Comparison of ENCODE assay signal across 24 mouse cellular contexts in genomic region chr3:101481951-101482350, GRCm38 (mm10).
A peak's percentile ranks its signal among the peaks of the same experiment; 100 is the strongest.
DNase-seq lines count a peak whose midpoint lies in the region; ATAC-seq lines count a peak whose summit lies in the region.
"Had no signal": no experiment of that assay in that cellular context is flagged by ENCODE, and none has a peak within 500 bp of the region (broad histone marks: within the 10 kb centered on the region; RNA-seq: fewer than 3 reads in every experiment).

No protein-coding gene starts in this region.

- no peak overlapping the region for H3K9ac ChIP-seq in lung, embryonic 16.5 days (ENCODE audit: low read length)
- H3K9ac ChIP-seq: embryonic facial prominence, embryonic 12.5 days; embryonic facial prominence, embryonic 15.5 days; forebrain, embryonic 15.5 days; heart, embryonic 13.5 days; hindbrain, embryonic 12.5 days; hindbrain, embryonic 15.5 days had no signal

- ATAC-seq in lung, embryonic 16.5 days (ENCODE audit: low read depth): peak; percentile 44
- ATAC-seq in erythroid progenitor cell, adult 5-6 weeks (replicated peaks; ENCODE audit: low FRiP score, poor library complexity, severe bottlenecking): 0 out of 2 replicates have a peak, but pooled peaks have one; percentile 30
- no peak for ATAC-seq in cerebellum, adult (ENCODE audit: insufficient number of reproducible peaks, low FRiP score, low TSS enrichment)
- ATAC-seq: forebrain, embryonic 15.5 days; Patski had no signal

- 0 out of 2 replicates have a peak, but pooled peaks cover 5% of the 10 kb centered on the region for H3K4me1 ChIP-seq in heart, embryonic 10.5 days
- no peaks in the 10 kb centered on the region; the same call in none of the 2 replicates for H3K4me1 ChIP-seq in lung, embryonic 16.5 days (replicated peaks; ENCODE audit: control insufficient read depth, insufficient read depth, low read length)
- H3K4me1 ChIP-seq: embryonic facial prominence, embryonic 12.5 days; embryonic facial prominence, embryonic 15.5 days; forebrain, embryonic 15.5 days; hindbrain, embryonic 12.5 days had no signal

- no peak overlapping the region for H3K4me2 ChIP-seq in lung, embryonic 16.5 days (ENCODE audit: low read depth, low read length)
- H3K4me2 ChIP-seq: embryonic facial prominence, embryonic 12.5 days; embryonic facial prominence, embryonic 15.5 days; forebrain, embryonic 15.5 days; heart, embryonic 13.5 days; hindbrain, embryonic 12.5 days; hindbrain, embryonic 15.5 days had no signal

- no peaks in the 10 kb centered on the region for H3K9me3 ChIP-seq in heart, embryonic 10.5 days
- H3K9me3 ChIP-seq in lung, embryonic 16.5 days (ENCODE audit: control insufficient read depth, low read length): no peaks in the 10 kb centered on the region
- H3K9me3 ChIP-seq: embryonic facial prominence, embryonic 12.5 days; embryonic facial prominence, embryonic 15.5 days; forebrain, embryonic 15.5 days; heart, embryonic 13.5 days; hindbrain, embryonic 12.5 days; hindbrain, embryonic 15.5 days had no signal

- intact Hi-C loops in heart, postnatal 14 days (cut with DNase I): no loop called here

- H3K36me3 ChIP-seq in heart, embryonic 10.5 days: no peaks in the 10 kb centered on the region
- H3K36me3 ChIP-seq in lung, embryonic 16.5 days (ENCODE audit: control insufficient read depth, insufficient read depth, low read length): no peaks in the 10 kb centered on the region
- H3K36me3 ChIP-seq: embryonic facial prominence, embryonic 12.5 days; embryonic facial prominence, embryonic 15.5 days; forebrain, embryonic 15.5 days; heart, embryonic 13.5 days; hindbrain, embryonic 12.5 days; hindbrain, embryonic 15.5 days had no signal

- 90% methylated on average over 6 of the region's 6 CpGs for WGBS in heart, embryonic 10.5 days
- 75% methylated on average over 6 of the region's 6 CpGs for WGBS in lung, embryonic 16.5 days

- H3K27me3 ChIP-seq in heart, embryonic 10.5 days (ENCODE audit: insufficient read depth, poor library complexity, severe bottlenecking): 0 out of 2 replicates have a peak, but pooled peaks cover 3% of the 10 kb centered on the region
- no peaks in the 10 kb centered on the region for H3K27me3 ChIP-seq in lung, embryonic 16.5 days (ENCODE audit: control insufficient read depth, insufficient read depth, low read depth, low read length)
- H3K27me3 ChIP-seq: embryonic facial prominence, embryonic 12.5 days; embryonic facial prominence, embryonic 15.5 days; forebrain, embryonic 15.5 days; heart, embryonic 13.5 days; hindbrain, embryonic 12.5 days; hindbrain, embryonic 15.5 days; Patski had no signal

- H3K27ac ChIP-seq in heart, embryonic 10.5 days: peak overlapping the region; percentile 12; the same call in 1 of the 2 replicates
- H3K27ac ChIP-seq in lung, embryonic 16.5 days (ENCODE audit: low read length): no peak overlapping the region
- H3K27ac ChIP-seq: embryonic facial prominence, embryonic 12.5 days; embryonic facial prominence, embryonic 15.5 days; forebrain, embryonic 15.5 days; gastrocnemius, adult 2 months; heart, embryonic 13.5 days; hindbrain, embryonic 12.5 days; hindbrain, embryonic 15.5 days had no signal

- no peak for DNase-seq in heart, embryonic 10.5 days (ENCODE audit: low spot score)
- no peak for DNase-seq in heart, postnatal 14 days
- no peak for DNase-seq in lung, postnatal 10 days
- peak; percentile 43 for DNase-seq in lung, postnatal 25 days (ENCODE audit: low spot score)
- DNase-seq in frontal cortex, postnatal 25 days (ENCODE audit: low spot score in 2 of 2): no peak
- DNase-seq: adrenal gland, postnatal 10 days; adrenal gland, postnatal 36 days; cerebellum, adult 11 months; cerebellum, adult 2 months; cerebellum, adult 9-11 months; cerebellum, postnatal 25 days; gastrocnemius, adult 2 months; gastrocnemius, postnatal 14 days; heart, adult 18-20 months had no signal

- H3K4me3 ChIP-seq in heart, embryonic 10.5 days: no peak overlapping the region
- H3K4me3 ChIP-seq in lung, embryonic 16.5 days (ENCODE audit: low read length): no peak overlapping the region
- H3K4me3 ChIP-seq: embryonic facial prominence, embryonic 12.5 days; embryonic facial prominence, embryonic 15.5 days; forebrain, embryonic 15.5 days; gastrocnemius, adult 2 months; heart, embryonic 13.5 days; hindbrain, embryonic 12.5 days; hindbrain, embryonic 15.5 days had no signal
